Mouse (Mus musculus) lung, postnatal 0 days (tissue): ENCODE measurements at regions not wholly inside any gene's neighbourhood (a gene's known extent, or its start where the extent isn't known, plus 50 kb on each side); places are given as distances from the start of the nearest gene placed in this dataset.

Experiments
- CTCF ChIP-seq: IDR thresholded peaks from 2 replicates; pipeline ENCODE4 v1.5.1; 2016; ENCODE audit warnings: antibody characterized with exemption, mild to moderate bottlenecking
- EP300 ChIP-seq: IDR thresholded peaks from 2 replicates; pipeline ENCODE4 v1.6.1; 2016; ENCODE audit warnings: antibody characterized with exemption, mild to moderate bottlenecking, control low read depth

GRCm38 (mm10) chr6:52368734-52369412, 55.6 kb downstream of the Evx1 start:
- TF ChIP-seq CTCF (no peak), EP300 (no peak)
